Mouse (Mus musculus): Measurements from ENCODE around the gene Clec1a. TPM values are rescaled to one million over a fixed set of nuclear protein-coding genes. Genes with fewer than 3 reads are reported as not detected.

Clec1a gene
- polyA plus RNA-seq, 1 experiment from 2014 or later: 3.3 TPM

DNA sequence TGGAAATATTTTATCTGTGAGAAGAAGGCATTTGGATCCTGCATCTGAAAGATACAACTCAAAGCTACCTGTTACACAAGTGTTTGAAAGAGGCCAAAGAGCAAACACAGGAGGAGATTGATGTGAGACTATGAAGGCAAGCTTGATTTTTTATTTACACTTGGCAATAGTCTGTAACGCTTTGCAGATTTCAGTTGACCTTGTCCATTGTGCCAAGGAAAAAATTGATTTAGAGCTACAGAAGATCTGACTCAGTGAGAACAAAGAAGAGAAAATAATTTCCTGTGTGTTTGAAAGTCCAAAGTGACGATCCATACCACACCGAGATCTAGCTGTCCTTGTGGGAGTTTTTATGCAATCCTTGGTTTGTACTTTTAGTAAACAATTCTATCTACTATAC lies 29.5 kb downstream of the Clec1a start:
- no peak overlapping the region for H3K4me3 ChIP-seq (ENCODE audit: low read depth, low read length)
- 40% methylated on average over 3 of the region's 3 CpGs for WGBS
- no peak overlapping the region for H3K9ac ChIP-seq (replicated peaks; ENCODE audit: low read depth, low read length)
- no peaks in the 10 kb centered on the region for H3K27me3 ChIP-seq (ENCODE audit: control insufficient read depth, insufficient read depth, low read length)
- no peak overlapping the region for H3K27ac ChIP-seq (ENCODE audit: low read length)
- no peaks in the 10 kb centered on the region for H3K36me3 ChIP-seq (ENCODE audit: control insufficient read depth, insufficient read depth, low read length)
- H3K4me2 ChIP-seq (replicated peaks; ENCODE audit: low read depth, low read length): no peak overlapping the region
- peaks cover 8% of the 10 kb centered on the region; the same call in 1 of the 2 replicates for H3K4me1 ChIP-seq (ENCODE audit: control insufficient read depth, insufficient read depth, low read length)
- H3K9me3 ChIP-seq (ENCODE audit: control insufficient read depth, low read depth, low read length): no peaks in the 10 kb centered on the region
- no peak for ATAC-seq (ENCODE audit: insufficient number of reproducible peaks, insufficient read depth, low FRiP score, low read depth)

DNA sequence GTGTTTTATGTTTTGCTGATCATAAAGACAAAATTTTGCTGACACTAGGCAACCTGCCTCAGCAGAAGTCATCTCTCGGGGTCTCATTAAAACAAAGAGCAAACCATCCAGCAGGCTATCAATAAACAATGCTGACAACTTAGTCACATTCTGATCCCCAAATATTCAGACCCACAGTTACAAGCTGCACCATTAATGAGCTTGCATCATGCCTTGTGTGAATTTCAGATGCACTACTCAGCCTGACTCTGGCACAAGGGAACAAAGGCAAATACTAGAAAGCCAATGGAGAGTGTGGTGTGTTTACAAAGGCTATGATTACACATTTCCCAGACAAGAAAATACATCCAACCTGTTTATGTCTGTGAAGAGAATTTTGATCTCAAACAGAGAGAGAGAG lies 37.6 kb downstream of the Clec1a start:
- no peak overlapping the region for H3K27ac ChIP-seq (ENCODE audit: low read length)
- no peaks in the 10 kb centered on the region for H3K4me1 ChIP-seq (ENCODE audit: control insufficient read depth, insufficient read depth, low read length)
- H3K36me3 ChIP-seq (ENCODE audit: control insufficient read depth, insufficient read depth, low read length): no peaks in the 10 kb centered on the region
- no peak overlapping the region for H3K4me3 ChIP-seq (ENCODE audit: low read depth, low read length)
- WGBS: 48% methylated on average over 1 of the region's 1 CpGs
- no peaks in the 10 kb centered on the region for H3K27me3 ChIP-seq (ENCODE audit: control insufficient read depth, insufficient read depth, low read length)
- H3K9me3 ChIP-seq (ENCODE audit: control insufficient read depth, low read depth, low read length): no peaks in the 10 kb centered on the region
- ATAC-seq (ENCODE audit: insufficient number of reproducible peaks, insufficient read depth, low FRiP score, low read depth): no peak
- H3K4me2 ChIP-seq (replicated peaks; ENCODE audit: low read depth, low read length): no peak overlapping the region
- no peak overlapping the region for H3K9ac ChIP-seq (replicated peaks; ENCODE audit: low read depth, low read length)

DNA sequence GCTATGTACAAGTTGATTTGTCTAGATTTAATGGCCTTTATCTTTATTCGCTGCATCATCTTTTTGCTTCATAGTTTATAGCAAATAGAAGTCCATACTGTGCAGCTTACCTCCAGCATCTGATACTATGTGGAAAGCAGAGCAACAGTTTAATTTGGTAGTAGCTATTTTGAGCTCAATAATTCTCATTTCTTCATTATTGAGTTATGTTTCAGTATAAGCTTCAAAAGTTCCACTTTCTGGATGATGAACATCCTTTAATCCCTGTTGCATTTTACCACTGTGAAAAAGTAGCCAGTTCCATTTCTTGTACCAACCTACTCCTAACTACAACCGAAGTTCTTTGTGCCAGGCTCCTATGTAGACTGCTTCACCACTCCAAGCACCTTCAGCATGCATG lies 43.2 kb downstream of the Clec1a start, which contains the start of gene Clec9a:
TSS of gene Clec9a (plus strand) at position 301 of the 400 bp plus-strand sequence.
- no peak for ATAC-seq (ENCODE audit: insufficient number of reproducible peaks, insufficient read depth, low FRiP score, low read depth)

DNA sequence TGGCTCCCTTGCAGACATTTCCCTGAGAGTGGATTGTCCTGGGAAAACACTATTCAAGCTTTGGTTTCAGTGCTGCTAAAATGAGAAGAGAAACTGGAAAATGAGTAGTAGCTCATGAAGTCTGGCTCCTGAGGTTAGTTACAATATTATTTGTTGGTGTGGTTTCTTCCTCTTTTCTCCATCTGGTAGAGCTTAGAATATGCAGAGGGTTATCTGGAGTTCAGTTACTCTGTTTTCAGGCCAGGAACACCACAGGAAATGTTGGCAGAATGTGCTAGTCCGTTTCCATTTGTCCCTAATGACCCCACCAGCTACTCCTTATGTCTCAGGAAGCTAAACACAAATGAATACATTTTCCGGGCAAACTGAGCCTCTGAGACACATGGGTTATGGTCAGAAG lies 44.5 kb downstream of the Clec1a start:
- no peaks in the 10 kb centered on the region for H3K9me3 ChIP-seq (ENCODE audit: control insufficient read depth, low read depth, low read length)
- no peaks in the 10 kb centered on the region for H3K27me3 ChIP-seq (ENCODE audit: control insufficient read depth, insufficient read depth, low read length)
- H3K9ac ChIP-seq (replicated peaks; ENCODE audit: low read depth, low read length): no peak overlapping the region
- no peak overlapping the region for H3K4me2 ChIP-seq (replicated peaks; ENCODE audit: low read depth, low read length)
- H3K27ac ChIP-seq (ENCODE audit: low read length): no peak overlapping the region
- 51% methylated on average over 2 of the region's 2 CpGs for WGBS
- no peak overlapping the region for H3K4me3 ChIP-seq (ENCODE audit: low read depth, low read length)
- no peaks in the 10 kb centered on the region for H3K4me1 ChIP-seq (ENCODE audit: control insufficient read depth, insufficient read depth, low read length)
- no peak for ATAC-seq (ENCODE audit: insufficient number of reproducible peaks, insufficient read depth, low FRiP score, low read depth)
- H3K36me3 ChIP-seq (ENCODE audit: control insufficient read depth, insufficient read depth, low read length): no peaks in the 10 kb centered on the region

More for the DNA sequence above, 43.2 kb downstream of the Clec1a start, which contains the start of gene Clec9a:
- WGBS: 87% methylated on average over 2 of the region's 2 CpGs
- H3K9me3 ChIP-seq (ENCODE audit: control insufficient read depth, low read depth, low read length): no peaks in the 10 kb centered on the region
- H3K4me3 ChIP-seq (ENCODE audit: low read depth, low read length): no peak within 1 kb of the TSS
- no peaks in the 10 kb centered on the region for H3K4me1 ChIP-seq (ENCODE audit: control insufficient read depth, insufficient read depth, low read length)
- no peak within 1 kb of the TSS for H3K4me2 ChIP-seq (replicated peaks; ENCODE audit: low read depth, low read length)
- no peak within 1 kb of the TSS for H3K9ac ChIP-seq (replicated peaks; ENCODE audit: low read depth, low read length)
- H3K36me3 ChIP-seq (ENCODE audit: control insufficient read depth, insufficient read depth, low read length): no peaks in the 10 kb centered on the region
- H3K27ac ChIP-seq (ENCODE audit: low read length): no peak within 1 kb of the TSS
- no peaks in the 10 kb centered on the region for H3K27me3 ChIP-seq (ENCODE audit: control insufficient read depth, insufficient read depth, low read length)

DNA sequence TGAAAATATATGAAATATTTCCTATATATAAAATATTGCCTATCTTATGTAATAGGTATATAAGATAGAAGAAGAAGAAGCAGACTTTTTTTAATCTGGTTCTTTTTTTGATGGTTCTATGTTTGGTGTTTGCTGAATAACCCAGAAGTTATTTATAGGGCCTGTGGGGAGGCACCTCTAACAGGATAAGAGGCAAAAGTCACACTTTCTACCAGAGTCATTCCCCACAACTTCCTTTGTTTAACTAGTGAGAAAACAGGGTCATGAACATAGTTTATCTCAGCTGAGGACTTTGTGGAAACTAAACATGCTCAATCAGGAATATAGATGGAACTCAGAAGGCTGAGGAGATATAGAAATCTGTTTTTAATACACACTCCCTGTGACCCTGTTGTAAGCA lies 45.8 kb downstream of the Clec1a start:
- H3K4me2 ChIP-seq (replicated peaks; ENCODE audit: low read depth, low read length): no peak overlapping the region
- H3K9me3 ChIP-seq (ENCODE audit: control insufficient read depth, low read depth, low read length): no peaks in the 10 kb centered on the region

DNA sequence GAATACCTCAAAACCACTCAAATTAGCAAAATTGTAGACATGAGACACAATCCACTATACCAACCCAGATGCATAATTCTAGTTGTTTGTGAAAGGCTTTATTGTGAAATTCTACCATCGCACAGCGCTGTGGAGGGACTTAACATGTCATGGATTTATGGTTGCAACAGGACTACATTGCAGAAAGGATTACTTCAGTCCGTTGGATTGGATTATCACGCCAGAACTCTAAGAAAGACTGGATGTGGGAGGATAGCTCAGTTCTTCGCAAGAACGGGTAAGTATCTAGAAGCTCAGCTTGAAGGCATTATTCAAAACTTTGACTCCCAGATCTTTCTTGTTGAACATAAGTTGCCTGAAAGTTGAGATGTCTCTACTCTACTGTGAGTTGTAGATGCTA lies 48.4 kb downstream of the Clec1a start:
- no peaks in the 10 kb centered on the region for H3K27me3 ChIP-seq (ENCODE audit: control insufficient read depth, insufficient read depth, low read length)
- ATAC-seq (ENCODE audit: insufficient number of reproducible peaks, insufficient read depth, low FRiP score, low read depth): no peak
- no peak overlapping the region for H3K9ac ChIP-seq (replicated peaks; ENCODE audit: low read depth, low read length)
- no peaks in the 10 kb centered on the region for H3K36me3 ChIP-seq (ENCODE audit: control insufficient read depth, insufficient read depth, low read length)
- no peak overlapping the region for H3K27ac ChIP-seq (ENCODE audit: low read length)
- H3K4me3 ChIP-seq (ENCODE audit: low read depth, low read length): no peak overlapping the region
- no peaks in the 10 kb centered on the region for H3K4me1 ChIP-seq (ENCODE audit: control insufficient read depth, insufficient read depth, low read length)
- H3K4me2 ChIP-seq (replicated peaks; ENCODE audit: low read depth, low read length): no peak overlapping the region
- 73% methylated on average over 6 of the region's 6 CpGs for WGBS
- H3K9me3 ChIP-seq (ENCODE audit: control insufficient read depth, low read depth, low read length): no peaks in the 10 kb centered on the region

More for the DNA sequence above, 45.8 kb downstream of the Clec1a start:
- no peak for ATAC-seq (ENCODE audit: insufficient number of reproducible peaks, insufficient read depth, low FRiP score, low read depth)
- Histone ChIP-seq H3K27ac (ENCODE audit: low read length) (no peak overlapping the region), H3K27me3 (ENCODE audit: control insufficient read depth, insufficient read depth, low read length) (no peaks in the 10 kb centered on the region), H3K36me3 (ENCODE audit: control insufficient read depth, insufficient read depth, low read length) (no peaks in the 10 kb centered on the region), H3K9ac (replicated peaks; ENCODE audit: low read depth, low read length) (no peak overlapping the region), H3K4me3 (ENCODE audit: low read depth, low read length) (no peak overlapping the region), H3K4me1 (ENCODE audit: control insufficient read depth, insufficient read depth, low read length) (no peaks in the 10 kb centered on the region)

DNA sequence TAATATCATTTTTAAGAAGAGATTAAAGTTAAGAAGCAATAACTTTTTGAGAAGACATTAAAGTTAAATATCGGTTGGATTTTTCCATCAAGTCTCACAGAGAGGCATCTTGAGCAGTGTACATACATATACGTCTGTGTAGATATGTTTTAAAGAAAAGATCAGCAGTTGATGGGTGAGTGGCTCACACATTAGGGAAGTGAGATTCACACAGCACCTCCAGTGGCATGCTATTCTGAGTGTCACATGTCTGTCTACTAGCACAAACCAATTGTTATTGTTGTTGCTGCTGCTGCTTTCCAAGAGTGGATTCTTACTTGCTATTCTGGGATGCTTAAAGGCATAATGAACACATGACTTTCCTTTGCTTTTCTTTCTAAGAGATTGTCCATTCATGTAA lies 49.4 kb downstream of the Clec1a start:
- Histone ChIP-seq H3K4me1 (ENCODE audit: control insufficient read depth, insufficient read depth, low read length) (no peaks in the 10 kb centered on the region), H3K9ac (replicated peaks; ENCODE audit: low read depth, low read length) (no peak overlapping the region), H3K27me3 (ENCODE audit: control insufficient read depth, insufficient read depth, low read length) (no peaks in the 10 kb centered on the region), H3K36me3 (ENCODE audit: control insufficient read depth, insufficient read depth, low read length) (no peaks in the 10 kb centered on the region), H3K27ac (ENCODE audit: low read length) (no peak overlapping the region), H3K4me3 (ENCODE audit: low read depth, low read length) (no peak overlapping the region), H3K9me3 (ENCODE audit: control insufficient read depth, low read depth, low read length) (no peaks in the 10 kb centered on the region), H3K4me2 (replicated peaks; ENCODE audit: low read depth, low read length) (no peak overlapping the region)
- WGBS: 92% methylated on average over 2 of the region's 2 CpGs
- ATAC-seq (ENCODE audit: insufficient number of reproducible peaks, insufficient read depth, low FRiP score, low read depth): no peak

DNA sequence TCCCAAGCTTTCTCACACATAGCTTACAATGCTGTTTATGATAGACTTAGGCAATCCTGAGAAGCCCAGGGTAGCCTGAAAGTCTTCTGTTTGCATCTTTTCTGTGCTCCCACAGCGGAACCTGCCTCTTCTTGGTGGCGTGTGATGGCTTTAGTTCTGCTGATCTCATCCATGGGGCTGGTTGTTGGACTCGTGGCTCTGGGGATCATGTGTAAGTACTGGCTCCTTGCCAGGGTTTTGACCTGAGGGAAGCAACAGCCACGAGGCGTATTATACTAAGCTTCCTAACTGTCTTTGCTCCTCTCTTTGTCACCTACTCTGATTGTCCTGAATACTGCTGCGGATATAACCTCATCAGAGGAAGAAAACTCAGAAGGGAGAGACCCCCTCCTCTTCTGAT lies 51.9 kb downstream of the Clec1a start:
- H3K36me3 ChIP-seq (ENCODE audit: control insufficient read depth, insufficient read depth, low read length): no peaks in the 10 kb centered on the region
- no peak overlapping the region for H3K27ac ChIP-seq (ENCODE audit: low read length)
- H3K4me1 ChIP-seq (ENCODE audit: control insufficient read depth, insufficient read depth, low read length): no peaks in the 10 kb centered on the region
- no peak overlapping the region for H3K4me3 ChIP-seq (ENCODE audit: low read depth, low read length)
- no peaks in the 10 kb centered on the region for H3K9me3 ChIP-seq (ENCODE audit: control insufficient read depth, low read depth, low read length)
- no peak overlapping the region for H3K9ac ChIP-seq (replicated peaks; ENCODE audit: low read depth, low read length)
- no peaks in the 10 kb centered on the region for H3K27me3 ChIP-seq (ENCODE audit: control insufficient read depth, insufficient read depth, low read length)
- H3K4me2 ChIP-seq (replicated peaks; ENCODE audit: low read depth, low read length): no peak overlapping the region
- no peak for ATAC-seq (ENCODE audit: insufficient number of reproducible peaks, insufficient read depth, low FRiP score, low read depth)
- 49% methylated on average over 6 of the region's 6 CpGs for WGBS

DNA sequence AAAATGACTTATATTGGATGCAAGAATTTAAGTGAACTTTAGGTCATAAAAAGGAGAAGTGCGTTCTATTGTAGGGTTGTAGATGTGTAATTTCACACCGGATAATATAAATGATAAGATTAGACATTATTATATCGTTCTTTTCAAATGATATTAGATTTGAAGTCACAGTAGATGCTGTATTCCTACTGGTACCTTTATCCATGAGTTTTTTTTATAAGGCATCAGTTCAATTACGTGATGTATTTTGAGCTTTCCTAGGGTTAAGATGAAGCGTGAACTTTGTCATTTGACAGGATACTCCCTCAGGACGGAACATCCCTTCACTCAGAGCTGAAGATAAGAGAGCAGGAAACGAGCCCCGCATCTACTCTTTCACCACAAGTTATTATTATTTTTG lies 54.8 kb downstream of the Clec1a start, which contains the start of gene Clec1b:
TSS of gene Clec1b (plus strand) at position 301 of the 400 bp plus-strand sequence.
- Histone ChIP-seq H3K9ac (replicated peaks; ENCODE audit: low read depth, low read length) (no peak within 1 kb of the TSS), H3K27me3 (ENCODE audit: control insufficient read depth, insufficient read depth, low read length) (no peaks in the 10 kb centered on the region), H3K4me2 (replicated peaks; ENCODE audit: low read depth, low read length) (no peak within 1 kb of the TSS), H3K27ac (ENCODE audit: low read length) (no peak within 1 kb of the TSS), H3K9me3 (ENCODE audit: control insufficient read depth, low read depth, low read length) (no peaks in the 10 kb centered on the region), H3K4me3 (ENCODE audit: low read depth, low read length) (no peak within 1 kb of the TSS), H3K4me1 (ENCODE audit: control insufficient read depth, insufficient read depth, low read length) (no peaks in the 10 kb centered on the region), H3K36me3 (ENCODE audit: control insufficient read depth, insufficient read depth, low read length) (no peaks in the 10 kb centered on the region)
- ATAC-seq (ENCODE audit: insufficient number of reproducible peaks, insufficient read depth, low FRiP score, low read depth): no peak
- 82% methylated on average over 8 of the region's 8 CpGs for WGBS
